Mouse (Mus musculus): Measurements from ENCODE around the gene Gnpnat1.

DNA sequence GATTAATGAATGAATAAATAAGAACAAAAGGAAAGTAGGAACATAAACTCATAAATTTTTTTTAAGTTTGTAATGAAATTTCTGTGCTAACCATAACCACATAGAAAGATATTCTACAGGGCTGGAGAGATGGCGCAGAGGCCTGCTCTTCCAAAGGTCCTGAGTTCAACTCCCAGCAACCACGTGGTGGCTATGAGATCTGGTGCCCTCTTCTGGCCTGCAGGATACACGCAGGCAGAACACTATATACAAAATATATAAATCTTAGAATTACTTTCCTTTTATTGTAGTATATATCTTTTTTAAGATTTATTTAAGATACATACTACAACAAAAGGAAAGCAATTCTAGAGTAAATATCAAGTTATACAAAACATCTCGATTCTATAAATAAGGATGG lies 21.8 kb downstream of the Gnpnat1 start:
- TF ChIP-seq CTCF (conservative IDR thresholded peaks at IDR 0.05; ENCODE audit: low read length) (peak; percentile 50), POU5F1 (IDR thresholded peaks at IDR 0.05; ENCODE audit: borderline replicate concordance, low read length) (no peak), NANOG (IDR thresholded peaks at IDR 0.05; ENCODE audit: borderline replicate concordance, low read length) (no peak)
